Mouse (Mus musculus) thymus, postnatal 0 days (tissue): ENCODE results near the gene Tpi1. TPM values are rescaled to one million over a fixed set of nuclear protein-coding genes. Genes with fewer than 3 reads are reported as not detected.

ENCODE experiments used
- DNase-seq: peaks from one replicate; pipeline ENCODE4 v3.0.0-alpha.2; 2015; ENCODE audit warnings: low spot score
- polyA plus RNA-seq: library from polyadenylated mRNA; unstranded; fragments of >200 nt; fragmentation: Nextera tagmentation; extraction: Ambion mirVana; gene quantifications from 2 replicates; pipeline ENCODE4 v1.2.1, GENCODE M21; 2015

Gene Tpi1
- polyA plus RNA-seq, 1 experiment from 2014 or later: 231 TPM

GRCm38 (mm10) chr6:124779984-124780416 is 34.1 kb downstream of the Tpi1 start:
- DNase-seq: no peak

- peak; percentile 88 for DNase-seq
These were observed 34.7 kb downstream of the Tpi1 start, which contains the start of gene Lrrc23 for GRCm38 (mm10) chr6:124779222-124779983. TSS of gene Lrrc23 (minus strand) at chr6:124779727.

- no peak for DNase-seq
These were observed 43.6 kb downstream of the Tpi1 start for GRCm38 (mm10) chr6:124770511-124770910.

- DNase-seq: no peak
These were observed 44.1 kb downstream of the Tpi1 start for GRCm38 (mm10) chr6:124770013-124770412.

GRCm38 (mm10) chr6:124769101-124769765 is 44.9 kb downstream of the Tpi1 start, which contains the start of gene Eno2:
TSS of gene Eno2 (minus strand) at chr6:124769673.
- peak; percentile 70 for DNase-seq

- DNase-seq: no peak
These were observed 45.4 kb downstream of the Tpi1 start for GRCm38 (mm10) chr6:124768704-124769044.

- DNase-seq: no peak
These were observed 46.0 kb downstream of the Tpi1 start for GRCm38 (mm10) chr6:124767920-124768703.

- DNase-seq: no peak
These were observed 46.6 kb downstream of the Tpi1 start for GRCm38 (mm10) chr6:124767536-124767919.

- no peak for DNase-seq
These were observed 48.1 kb downstream of the Tpi1 start for GRCm38 (mm10) chr6:124765951-124766350.

Other genes starting within 250 kb of the Tpi1 start
- not detected in 2 replicates for gene C1rb, start 244.0 kb downstream of the Tpi1 start, polyA plus RNA-seq
- 0.10 and 0.15 TPM in 2 replicates for gene C1s2, start 178.2 kb downstream of the Tpi1 start, polyA plus RNA-seq
- 77.7 and 80.4 TPM in 2 replicates for gene Lpcat3, start 151.3 kb downstream of the Tpi1 start, polyA plus RNA-seq
- gene Emg1, start 102.1 kb downstream of the Tpi1 start, polyA plus RNA-seq: 368 and 388 TPM in 2 replicates
- gene Phb2, start 102.0 kb downstream of the Tpi1 start, polyA plus RNA-seq: 321 and 329 TPM in 2 replicates
- gene Ptpn6, start 75.6 kb downstream of the Tpi1 start, polyA plus RNA-seq: 157 and 167 TPM in 2 replicates
- 541 and 549 TPM in 2 replicates for gene Grcc10, start 72.9 kb downstream of the Tpi1 start, polyA plus RNA-seq
- not detected in 2 replicates for gene Gm45234, start 58.3 kb downstream of the Tpi1 start, polyA plus RNA-seq
- 4.5 and 4.7 TPM in 2 replicates for gene Atn1, start 57.8 kb downstream of the Tpi1 start, polyA plus RNA-seq
- gene Eno2, start 44.6 kb downstream of the Tpi1 start, polyA plus RNA-seq: 3.8 TPM in 2 replicates
- 2.4 and 3.2 TPM in 2 replicates for gene Lrrc23, start 34.6 kb downstream of the Tpi1 start, polyA plus RNA-seq
- 8.9 and 9.4 TPM in 2 replicates for gene Spsb2, start 5.6 kb downstream of the Tpi1 start, polyA plus RNA-seq
- 93.0 and 93.4 TPM in 2 replicates for gene Usp5, start 15.2 kb upstream of the Tpi1 start, polyA plus RNA-seq
- 240 and 258 TPM in 2 replicates for gene Cdca3, start 15.3 kb upstream of the Tpi1 start, polyA plus RNA-seq
- 2.3 and 2.4 TPM in 2 replicates for gene Gnb3, start 26.0 kb upstream of the Tpi1 start, polyA plus RNA-seq
- gene P3h3, start 43.5 kb upstream of the Tpi1 start, polyA plus RNA-seq: 1.9 TPM in 2 replicates
- gene Gpr162, start 49.7 kb upstream of the Tpi1 start, polyA plus RNA-seq: 15.2 and 21.8 TPM in 2 replicates
- gene Cd4, start 73.9 kb upstream of the Tpi1 start, polyA plus RNA-seq: 102 TPM in 2 replicates
- 5.5 and 6.1 TPM in 2 replicates for gene Lag3, start 97.4 kb upstream of the Tpi1 start, polyA plus RNA-seq
- 204 and 256 TPM in 2 replicates for gene Ptms, start 105.8 kb upstream of the Tpi1 start, polyA plus RNA-seq
- 267 and 277 TPM in 2 replicates for gene Mlf2, start 117.1 kb upstream of the Tpi1 start, polyA plus RNA-seq
- gene Cops7a, start 151.2 kb upstream of the Tpi1 start, polyA plus RNA-seq: 86.0 and 95.5 TPM in 2 replicates
- gene Pianp, start 182.4 kb upstream of the Tpi1 start, polyA plus RNA-seq: 0.50 and 0.55 TPM in 2 replicates
- gene Zfp384, start 194.8 kb upstream of the Tpi1 start, polyA plus RNA-seq: 8.8 and 9.5 TPM in 2 replicates
- gene Ing4, start 225.5 kb upstream of the Tpi1 start, polyA plus RNA-seq: 113 and 118 TPM in 2 replicates
- gene Acrbp, start 235.4 kb upstream of the Tpi1 start, polyA plus RNA-seq: 9.2 and 10.2 TPM in 2 replicates